Mouse (Mus musculus) megakaryocyte, embryonic 14.5 days (primary cell): Measurements from ENCODE around the gene Sept8.

Experiments used
- FLI1 ChIP-seq: IDR thresholded peaks from 2 replicates; pipeline ENCODE4 v1.6.1; 2012; ENCODE audit warnings: low read length, inconsistent platforms, mixed read lengths
- GATA1 ChIP-seq: IDR thresholded peaks from 3 replicates; pipeline ENCODE4 v1.6.1; 2012; ENCODE audit warnings: mixed read lengths, low read length, inconsistent platforms, borderline replicate concordance

DNA sequence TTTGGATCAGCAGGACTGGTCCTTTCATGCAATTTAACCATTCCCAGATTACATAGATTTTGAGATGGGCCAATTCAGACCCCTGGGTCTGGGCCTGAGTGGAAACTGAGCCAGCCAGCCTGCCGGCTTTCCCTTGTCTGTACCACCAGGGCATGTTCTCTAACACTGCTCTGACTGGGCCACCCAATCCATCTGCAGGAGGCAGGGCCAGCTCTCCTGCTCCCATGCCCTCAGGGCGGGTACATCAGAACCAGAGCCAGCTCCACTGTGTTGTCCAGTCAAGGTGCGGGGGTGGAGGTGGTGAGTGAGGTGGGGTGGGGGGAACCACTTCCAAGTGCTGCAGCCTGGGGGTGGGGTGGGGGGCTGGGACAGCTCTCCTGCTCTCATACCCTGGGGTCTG lies 32.7 kb upstream of the Sept8 start:
- no peak for TF ChIP-seq GATA1
- TF ChIP-seq FLI1, result no peak
